Mouse (Mus musculus): Measurements from ENCODE around the gene Dusp12. TPM values are rescaled to one million over a fixed set of nuclear protein-coding genes. Genes with fewer than 3 reads are reported as not detected.

The Dusp12 gene
- polyA plus RNA-seq, 1 experiment from 2014 or later, result 84.6 TPM

DNA sequence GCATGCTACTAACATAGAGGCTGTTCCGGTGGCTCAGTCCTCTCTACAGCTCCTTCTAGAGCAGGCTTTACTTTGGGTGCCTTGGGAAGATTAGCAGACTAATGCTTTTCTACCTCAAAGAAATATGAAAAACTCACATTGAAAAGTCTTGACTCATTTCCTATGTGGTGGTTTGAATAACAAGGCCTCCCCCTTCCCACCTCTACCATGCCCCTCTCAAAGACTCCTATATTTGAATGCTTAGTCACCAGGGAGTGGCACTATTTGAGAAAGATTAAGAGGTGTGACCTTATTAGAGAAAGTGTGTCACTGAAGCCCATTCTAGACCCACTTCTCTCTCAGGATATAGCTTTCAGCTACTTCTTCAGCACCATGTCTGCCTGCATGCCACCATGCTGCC, 55.6 kb downstream of the Dusp12 start:
- Histone ChIP-seq H3K27ac (ENCODE audit: low read length) (no peak overlapping the region), H3K27me3 (replicated peaks; ENCODE audit: control insufficient read depth, insufficient read depth, low read length) (no peaks in the 10 kb centered on the region), H3K36me3 (ENCODE audit: control insufficient read depth, insufficient read depth, low read length) (0 out of 2 replicates have a peak, but pooled peaks cover 3% of the 10 kb centered on the region), H3K9ac (ENCODE audit: low read depth, low read length) (no peak overlapping the region), H3K4me1 (ENCODE audit: control insufficient read depth, insufficient read depth, low read length) (no peaks in the 10 kb centered on the region), H3K4me3 (ENCODE audit: low read length) (no peak overlapping the region), H3K4me2 (ENCODE audit: low read depth, low read length) (no peak overlapping the region), H3K9me3 (ENCODE audit: control insufficient read depth, low read length) (no peaks in the 10 kb centered on the region)
- ATAC-seq, result no peak
- WGBS, result 100% methylated on average over 1 of the region's 1 CpGs

DNA sequence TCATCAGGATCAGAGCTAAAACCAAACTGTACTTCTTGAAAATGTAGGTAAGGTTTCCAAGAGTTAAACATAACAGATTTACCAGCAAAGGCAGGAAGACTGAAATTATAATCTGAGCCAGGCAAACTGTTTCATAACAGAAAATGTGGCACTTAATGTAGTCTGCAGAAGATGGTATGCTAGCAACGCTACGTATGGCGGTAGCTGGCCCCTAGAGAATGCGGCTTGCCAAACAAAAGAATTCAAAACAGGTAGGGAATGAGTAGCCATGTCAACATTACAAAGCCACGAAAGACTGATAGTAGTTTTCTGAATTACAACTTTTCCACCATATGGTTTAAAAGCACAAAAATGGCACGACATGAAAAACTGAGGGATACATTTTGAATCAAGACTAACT, 56.0 kb downstream of the Dusp12 start:
- 91% methylated on average over 6 of the region's 6 CpGs for whole genome bisulfite sequencing
- Histone ChIP-seq H3K27me3 (replicated peaks; ENCODE audit: control insufficient read depth, insufficient read depth, low read length) (no peaks in the 10 kb centered on the region), H3K9ac (ENCODE audit: low read depth, low read length) (no peak overlapping the region), H3K4me2 (ENCODE audit: low read depth, low read length) (no peak overlapping the region), H3K27ac (ENCODE audit: low read length) (no peak overlapping the region), H3K4me3 (ENCODE audit: low read length) (no peak overlapping the region), H3K36me3 (ENCODE audit: control insufficient read depth, insufficient read depth, low read length) (0 out of 2 replicates have a peak, but pooled peaks cover 3% of the 10 kb centered on the region), H3K9me3 (ENCODE audit: control insufficient read depth, low read length) (no peaks in the 10 kb centered on the region), H3K4me1 (ENCODE audit: control insufficient read depth, insufficient read depth, low read length) (no peaks in the 10 kb centered on the region)
- ATAC-seq, result no peak

Other genes with a start within 250 kb of the Dusp12 start
- gene Olfml2b, start 241.0 kb downstream of the Dusp12 start, polyA plus RNA-seq (2015; fragmentation: Nextera tagmentation; extraction: Ambion mirVana), result 17.0 and 17.2 TPM in 2 replicates
- gene Atf6, start 17.8 kb downstream of the Dusp12 start, polyA plus RNA-seq (2015; fragmentation: Nextera tagmentation; extraction: Ambion mirVana), result 8.0 and 8.4 TPM in 2 replicates
- gene Gm26620, start 475 bp downstream of the Dusp12 start, polyA plus RNA-seq (2015; fragmentation: Nextera tagmentation; extraction: Ambion mirVana), result 2.1 and 2.4 TPM in 2 replicates
- gene Fcrlb, start 27.4 kb upstream of the Dusp12 start, polyA plus RNA-seq (2015; fragmentation: Nextera tagmentation; extraction: Ambion mirVana), result 0.27 TPM in 1 of 2 replicates, not detected in the other
- 0.10 TPM in 1 of 2 replicates, not detected in the other for gene Fcrla, start 42.0 kb upstream of the Dusp12 start, polyA plus RNA-seq (2015; fragmentation: Nextera tagmentation; extraction: Ambion mirVana)
- 1.5 and 2.2 TPM in 2 replicates for gene Fcgr2b, start 91.0 kb upstream of the Dusp12 start, polyA plus RNA-seq (2015; fragmentation: Nextera tagmentation; extraction: Ambion mirVana)
- gene Fcgr4, start 133.4 kb upstream of the Dusp12 start, polyA plus RNA-seq (2015; fragmentation: Nextera tagmentation; extraction: Ambion mirVana), result 1.4 and 1.8 TPM in 2 replicates
- 15.3 and 15.9 TPM in 2 replicates for gene Fcgr3, start 179.4 kb upstream of the Dusp12 start, polyA plus RNA-seq (2015; fragmentation: Nextera tagmentation; extraction: Ambion mirVana)
- 1.6 and 2.1 TPM in 2 replicates for gene Cfap126, start 228.4 kb upstream of the Dusp12 start, polyA plus RNA-seq (2015; fragmentation: Nextera tagmentation; extraction: Ambion mirVana)